Mouse (Mus musculus) right cerebral cortex, adult 2 months (tissue): ENCODE results near the gene Ehd4.

ENCODE experiments used
- DNase-seq, 2 experiments: peaks; one replicate each; pipeline ENCODE4 v3.0.0; 2021 to 2022; ENCODE audit warnings: low spot score in 2 of 2

Ehd4 gene

DNA sequence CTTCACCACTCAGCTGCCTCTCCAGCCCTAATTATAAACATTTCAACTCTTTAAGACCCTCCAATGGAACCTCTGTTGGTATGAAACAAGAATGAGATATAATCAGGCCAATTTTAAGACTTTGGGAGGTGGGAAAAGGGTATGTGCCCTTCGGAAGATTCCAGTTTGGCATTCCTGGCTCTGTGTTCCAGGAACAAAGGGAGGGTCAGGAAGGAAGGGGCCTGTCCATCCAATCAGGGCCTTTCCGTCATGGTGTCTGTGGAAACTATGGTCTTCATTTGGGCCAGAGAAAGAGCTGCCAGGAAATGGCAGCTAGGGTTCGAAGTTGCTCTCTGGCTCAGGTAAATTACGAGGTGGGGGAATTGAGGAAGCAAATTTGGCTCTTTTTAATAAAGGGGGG, 46.3 kb downstream of the Ehd4 start:
- no peak for DNase-seq

DNA sequence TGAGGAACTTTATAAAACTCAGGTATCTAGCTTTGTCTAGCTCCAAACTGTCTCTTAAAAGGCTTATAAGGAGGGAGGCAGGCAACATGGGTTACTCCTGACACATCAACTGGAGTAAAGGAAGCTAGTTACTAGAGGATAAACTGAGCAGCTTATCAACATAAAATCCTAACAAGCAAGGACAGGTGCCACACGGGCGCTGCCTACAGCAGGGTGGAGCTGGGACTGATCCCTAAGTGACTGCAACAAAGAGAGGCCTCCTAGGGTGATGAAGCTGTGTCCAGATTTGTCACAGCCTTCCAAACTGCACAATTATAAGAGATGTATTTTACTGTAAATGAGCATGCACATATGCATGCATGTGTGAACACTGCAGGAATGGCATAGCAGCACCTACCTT, 47.0 kb downstream of the Ehd4 start:
- no peak for DNase-seq

DNA sequence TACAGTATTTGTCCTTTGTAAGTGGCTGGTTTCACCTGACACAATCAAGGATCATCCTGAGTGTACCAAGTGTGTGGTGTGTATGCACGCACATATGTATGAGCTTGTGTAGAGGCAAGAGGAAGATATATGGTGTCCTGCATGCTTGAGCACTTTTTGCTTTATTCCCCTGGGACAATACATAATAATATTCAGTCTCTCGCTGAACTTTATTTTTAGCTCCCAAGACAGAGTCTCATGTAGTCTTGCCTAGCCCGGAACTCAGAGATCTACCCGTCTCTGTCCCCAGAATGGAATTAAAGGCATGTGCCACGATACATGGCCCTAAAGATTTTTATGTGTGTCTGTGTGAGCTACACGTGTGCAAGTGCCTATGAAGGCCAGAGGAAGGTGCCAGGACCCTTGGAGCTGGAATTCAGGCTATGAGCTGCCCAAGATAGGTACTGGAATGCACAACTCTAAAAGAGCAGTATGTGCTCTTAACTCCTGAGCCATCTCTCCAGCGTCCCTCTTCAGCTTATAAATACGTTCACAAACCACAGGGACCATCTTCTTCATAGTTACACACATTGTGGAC, 47.9 kb downstream of the Ehd4 start:
- DNase-seq: no peak

DNA sequence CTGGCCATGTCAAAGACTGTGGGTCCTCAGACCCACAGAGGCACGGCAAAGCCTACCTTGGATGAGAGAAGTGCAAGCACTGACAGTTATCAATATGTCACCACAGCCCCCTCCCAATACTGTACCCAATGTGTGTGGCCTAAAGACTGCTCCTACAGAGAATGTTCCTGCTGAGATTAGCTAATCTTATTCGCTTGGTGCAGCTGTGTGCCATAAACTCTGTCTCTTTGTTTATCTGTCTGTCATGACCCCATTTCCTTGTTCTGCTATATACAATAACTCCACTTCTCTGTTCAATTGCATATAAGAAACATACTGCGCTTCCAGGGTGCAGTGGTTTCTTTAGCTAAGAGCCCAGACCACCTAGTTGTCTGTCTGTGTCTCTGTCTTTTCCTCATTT, 48.5 kb downstream of the Ehd4 start:
- no peak for DNase-seq

DNA sequence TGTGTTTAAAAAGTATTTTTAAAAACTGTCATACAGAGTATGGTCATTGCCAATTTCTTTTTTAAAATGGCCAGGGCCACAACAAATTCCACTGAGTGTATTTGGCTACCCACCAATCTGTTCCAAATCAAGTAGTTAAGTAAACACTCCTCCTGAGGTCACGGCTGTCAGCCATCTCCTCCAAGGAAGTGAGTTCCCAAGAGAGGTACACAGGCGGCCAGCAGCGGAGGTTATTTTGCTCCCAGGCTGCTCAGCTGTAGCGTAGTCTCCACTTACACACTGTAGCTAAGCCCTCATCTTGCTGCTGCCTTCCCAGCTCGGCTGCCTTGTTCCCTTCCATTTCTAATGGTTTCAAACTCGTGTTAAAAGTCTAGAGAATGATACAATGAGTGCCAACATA, 51.5 kb downstream of the Ehd4 start:
- no peak for DNase-seq

DNA sequence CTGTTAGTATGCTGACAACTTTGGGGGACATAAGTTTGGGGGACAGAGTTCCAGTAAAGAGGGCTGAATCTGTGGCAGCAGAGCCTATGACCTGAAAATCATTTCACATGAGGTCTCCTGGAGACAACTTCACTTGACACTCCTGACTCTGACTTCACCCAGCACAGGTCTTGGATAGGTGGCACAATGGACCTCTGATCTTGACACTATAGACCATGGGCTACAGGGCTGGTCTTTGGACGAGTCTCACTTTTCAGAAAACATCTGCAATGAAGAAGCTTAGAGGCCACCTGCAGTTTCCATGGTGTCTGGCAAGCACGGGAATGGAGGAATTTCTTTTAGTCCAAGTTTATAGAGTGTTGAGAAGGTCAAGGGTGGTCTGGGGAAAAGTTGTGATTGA, 52.0 kb downstream of the Ehd4 start:
- DNase-seq: no peak

DNA sequence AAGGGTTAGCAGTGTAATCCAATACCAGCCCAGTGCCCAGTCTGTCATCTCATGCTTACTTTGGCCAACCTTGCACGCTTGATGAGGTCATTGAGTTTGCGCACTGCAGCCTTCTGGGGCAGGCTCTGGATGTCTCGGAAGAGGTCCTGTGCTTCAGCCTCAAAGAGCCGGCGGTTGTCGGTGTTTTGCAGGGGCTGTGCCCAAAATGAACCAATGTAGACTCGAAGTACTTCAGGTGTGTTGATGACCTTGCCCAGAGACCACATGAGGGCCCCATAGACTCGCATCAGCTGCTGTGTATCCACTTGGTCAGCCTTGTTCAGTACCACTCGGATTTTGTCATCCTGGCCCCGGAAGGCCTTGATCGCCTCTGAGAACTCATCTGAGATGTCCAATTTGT, 52.4 kb downstream of the Ehd4 start:
- no peak for DNase-seq

DNA sequence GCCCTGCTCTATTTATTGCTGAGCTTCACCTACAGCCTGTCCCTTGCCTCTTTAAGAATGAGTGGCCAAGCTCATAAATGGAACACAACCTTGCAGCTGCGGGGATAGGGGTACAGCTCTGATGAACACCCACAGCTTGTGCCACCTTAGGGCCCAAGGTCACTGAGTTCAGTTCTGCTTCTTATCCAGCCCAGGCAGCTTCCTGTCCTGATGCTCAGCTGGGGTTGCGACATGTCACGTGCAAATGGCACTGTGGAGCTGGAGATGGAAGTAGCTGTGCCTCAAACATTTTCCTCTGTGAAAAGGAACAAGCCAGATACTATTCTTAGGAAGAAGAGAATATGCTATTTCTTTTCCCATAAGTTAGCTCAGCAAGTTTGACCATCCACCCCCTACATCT, 54.5 kb downstream of the Ehd4 start:
- DNase-seq: no peak

DNA sequence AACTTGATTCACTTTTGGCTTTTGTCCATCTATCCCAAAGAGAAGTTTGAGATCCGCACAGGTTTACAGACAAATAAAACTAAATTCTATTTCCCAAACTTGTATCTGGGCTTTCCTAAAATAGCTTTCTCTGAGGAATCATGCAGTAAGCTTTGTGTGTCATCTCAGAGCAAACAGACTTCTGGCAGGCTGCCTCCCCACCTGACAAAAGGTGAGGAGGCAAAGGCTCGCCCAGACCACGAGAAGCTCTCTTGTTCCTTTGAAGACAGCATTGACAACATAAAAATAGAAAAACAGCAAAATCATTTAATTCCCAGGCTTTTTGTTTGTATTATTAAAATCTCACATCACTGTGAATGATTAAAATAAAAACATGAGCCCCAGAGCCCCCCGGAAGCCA, 55.1 kb downstream of the Ehd4 start:
- DNase-seq: no peak

DNA sequence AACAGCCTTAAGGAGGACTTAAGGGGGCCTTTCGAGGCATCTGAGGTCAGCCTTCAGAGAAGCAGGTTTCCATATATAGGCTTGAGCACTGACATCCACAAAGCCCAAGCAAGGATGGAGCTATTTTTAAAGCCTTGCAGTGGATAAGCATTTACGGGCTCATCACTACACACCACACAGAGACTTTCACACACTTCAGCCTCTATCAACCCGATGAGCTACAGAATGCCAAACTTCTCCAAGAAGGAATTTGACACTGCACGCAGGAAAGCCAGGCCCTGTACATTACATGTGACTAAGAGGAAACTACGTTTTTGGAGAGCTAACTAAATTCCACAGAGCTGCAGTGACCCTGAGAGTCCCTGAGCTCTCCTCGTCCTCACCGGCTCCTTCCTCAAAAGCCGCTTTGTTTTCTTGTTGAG, 55.6 kb downstream of the Ehd4 start:
- DNase-seq: no peak

DNA sequence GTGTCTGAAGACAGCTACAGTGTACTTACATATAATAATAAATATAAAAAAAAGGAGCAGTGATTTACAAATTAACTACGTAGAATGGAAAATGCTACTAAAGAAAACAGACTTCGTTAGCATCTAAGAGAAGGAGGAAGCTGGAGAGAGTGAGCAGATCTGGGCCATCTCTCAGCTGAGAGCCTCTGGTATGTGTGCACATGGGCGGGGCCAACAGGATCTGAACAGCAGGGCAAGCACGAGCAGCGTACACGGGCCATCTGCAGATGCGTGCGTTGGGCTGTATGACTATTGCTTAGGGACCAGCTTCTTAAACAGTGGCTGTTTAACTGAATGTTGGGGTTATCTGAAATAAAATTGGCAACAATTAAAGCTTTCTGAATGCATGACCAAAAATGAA, 56.5 kb downstream of the Ehd4 start:
- no peak for DNase-seq

DNA sequence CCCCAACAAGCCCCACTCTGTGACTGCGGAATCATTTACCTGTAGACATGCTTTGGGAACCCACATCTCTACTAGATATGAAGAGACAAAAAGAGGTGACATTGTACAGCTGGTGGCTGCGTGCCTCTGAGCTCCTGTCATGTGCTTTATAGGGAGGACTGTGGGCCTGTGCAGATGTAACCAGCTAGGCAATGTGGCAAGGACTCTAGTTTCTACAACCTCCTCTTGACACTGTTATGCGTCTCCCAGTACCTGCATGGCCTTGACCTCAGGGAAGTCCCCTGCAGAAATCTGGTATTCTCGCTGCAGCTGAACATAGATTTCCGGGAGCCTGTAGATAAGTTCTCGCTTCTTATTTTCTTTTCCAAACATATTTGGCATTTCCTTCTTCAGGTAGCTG, 57.7 kb downstream of the Ehd4 start:
- DNase-seq: no peak

DNA sequence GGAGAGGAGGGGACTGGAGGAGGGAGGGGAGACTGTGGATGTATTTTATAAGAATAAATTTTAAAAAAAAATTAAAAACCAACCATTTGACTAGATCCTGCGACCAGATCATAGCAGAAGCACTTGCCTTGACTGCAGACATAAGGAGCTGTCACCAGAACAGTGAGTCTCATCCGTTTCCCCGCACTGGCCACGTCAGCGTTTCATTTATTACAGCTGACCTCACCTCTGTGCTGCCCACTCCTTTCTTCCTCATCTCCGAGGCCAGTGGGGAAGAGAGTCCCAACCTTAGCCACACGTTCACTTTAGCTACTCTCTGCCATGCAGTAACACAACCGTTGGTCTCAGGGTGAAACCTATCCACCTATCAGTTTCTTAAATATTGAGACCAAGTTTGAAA, 58.2 kb downstream of the Ehd4 start:
- no peak for DNase-seq

DNA sequence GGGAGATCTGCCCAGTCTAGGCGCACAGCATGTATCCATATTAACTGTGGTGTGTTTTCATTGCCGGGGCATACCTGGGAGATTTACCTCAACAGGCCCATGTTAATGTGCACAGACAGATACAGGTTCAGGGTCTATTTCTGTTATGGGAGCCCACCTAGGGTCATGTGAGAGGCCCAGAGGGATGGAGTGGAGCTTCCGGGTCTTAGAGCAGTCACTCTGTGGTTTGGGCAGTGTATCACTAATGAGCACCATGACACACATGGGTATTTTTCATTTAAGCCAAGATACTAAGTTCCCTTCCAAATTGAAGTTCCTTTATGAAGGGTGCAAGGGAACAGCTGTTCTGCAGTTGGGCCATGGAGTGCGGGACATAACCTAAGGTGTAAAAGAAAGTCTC, 59.2 kb downstream of the Ehd4 start:
- DNase-seq: no peak

DNA sequence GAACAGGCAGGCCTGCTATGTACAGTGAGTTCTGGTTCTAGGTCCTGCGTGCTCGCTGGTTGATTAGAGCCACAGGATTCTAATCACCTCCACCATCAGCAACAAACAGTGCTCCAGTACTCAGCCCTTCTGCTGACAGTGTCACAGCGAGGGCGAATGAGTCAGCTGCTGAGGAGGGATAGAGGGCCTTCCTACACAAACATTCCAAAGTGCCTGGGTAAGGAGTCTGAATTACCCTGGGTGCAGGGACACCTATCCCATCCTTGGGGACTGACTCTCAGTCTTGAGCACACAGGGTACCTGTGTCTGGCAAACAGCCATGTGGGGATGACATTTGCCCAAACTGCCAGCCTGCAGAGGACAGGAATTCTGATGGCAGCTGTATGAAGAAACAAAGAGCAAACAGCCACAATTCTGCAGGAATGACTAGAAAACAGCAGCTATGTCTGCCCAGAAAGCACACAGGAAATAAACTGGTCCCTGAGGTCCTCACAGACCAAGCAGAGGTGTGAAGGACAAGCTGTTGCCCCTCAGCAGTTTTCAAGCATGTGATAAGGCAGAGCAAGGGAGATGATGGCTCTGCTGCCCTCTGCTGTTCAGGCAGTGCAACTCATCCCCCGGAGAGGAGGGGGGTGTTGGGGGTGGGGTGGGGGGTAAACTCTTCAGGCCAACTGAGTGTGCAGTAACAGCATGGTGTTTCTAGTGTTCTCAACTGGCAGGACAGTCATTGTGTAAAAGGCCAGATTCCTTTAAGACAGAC, 60.6 kb downstream of the Ehd4 start:
- peak in 1 of 2 experiments; percentile 42 for DNase-seq

DNA sequence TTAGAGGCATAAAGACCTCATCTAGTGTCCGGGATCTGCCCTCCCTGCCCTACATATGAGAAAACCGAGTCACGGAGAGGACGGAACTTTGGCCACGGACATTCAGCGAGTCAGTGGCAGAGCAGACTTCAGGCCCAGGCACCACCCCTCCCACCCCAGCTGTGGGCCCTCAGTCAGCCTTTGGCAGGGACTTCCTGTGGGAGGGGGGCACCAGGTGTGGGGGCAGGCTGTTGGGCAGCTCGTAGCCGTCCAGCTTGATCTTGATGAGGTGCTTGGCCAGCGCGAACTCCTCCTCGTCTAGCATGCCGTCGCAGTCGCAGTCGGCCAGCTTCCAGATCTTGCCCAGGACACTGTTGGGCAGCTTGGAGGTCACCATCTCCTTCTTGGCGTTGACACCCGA, 63.4 kb downstream of the Ehd4 start:
- no peak for DNase-seq

DNA sequence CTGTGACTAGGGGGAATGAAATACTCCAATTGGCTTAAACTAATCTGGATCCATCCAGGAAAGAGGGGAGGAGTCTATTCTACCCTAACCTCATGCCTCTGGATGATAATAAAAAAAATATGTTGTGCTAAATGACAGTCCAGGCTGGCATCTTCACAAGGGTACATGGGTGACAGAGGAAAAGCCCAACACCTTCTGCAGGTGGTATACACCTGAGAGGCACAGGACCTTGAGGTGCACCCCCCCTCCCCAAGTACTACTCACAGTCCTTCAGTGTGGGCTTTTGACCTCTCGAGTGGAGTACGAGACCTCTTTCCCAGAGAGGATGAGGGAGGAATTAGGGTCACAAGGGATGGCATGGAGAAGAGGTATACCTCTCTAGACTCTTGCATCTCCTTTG, 66.5 kb downstream of the Ehd4 start:
- DNase-seq: no peak

DNA sequence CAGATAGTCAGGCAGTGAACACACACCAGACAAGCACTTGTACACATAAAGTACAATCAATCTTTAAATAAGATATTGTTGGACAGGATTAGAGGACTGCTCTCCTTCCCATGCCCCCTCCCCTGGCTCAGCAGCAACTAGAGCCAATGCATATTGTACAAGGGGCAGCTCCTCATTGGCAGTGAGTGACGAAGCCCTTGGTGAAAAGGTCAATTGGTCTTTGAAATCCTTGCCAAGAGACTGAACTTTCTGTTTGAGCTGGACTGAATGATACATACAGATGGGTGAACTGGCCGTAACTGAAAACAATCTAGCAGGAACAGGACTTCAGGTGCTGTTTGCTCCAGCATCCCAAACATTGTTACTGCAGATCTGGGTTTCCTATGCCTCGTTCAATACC, 67.0 kb downstream of the Ehd4 start:
- DNase-seq: no peak

DNA sequence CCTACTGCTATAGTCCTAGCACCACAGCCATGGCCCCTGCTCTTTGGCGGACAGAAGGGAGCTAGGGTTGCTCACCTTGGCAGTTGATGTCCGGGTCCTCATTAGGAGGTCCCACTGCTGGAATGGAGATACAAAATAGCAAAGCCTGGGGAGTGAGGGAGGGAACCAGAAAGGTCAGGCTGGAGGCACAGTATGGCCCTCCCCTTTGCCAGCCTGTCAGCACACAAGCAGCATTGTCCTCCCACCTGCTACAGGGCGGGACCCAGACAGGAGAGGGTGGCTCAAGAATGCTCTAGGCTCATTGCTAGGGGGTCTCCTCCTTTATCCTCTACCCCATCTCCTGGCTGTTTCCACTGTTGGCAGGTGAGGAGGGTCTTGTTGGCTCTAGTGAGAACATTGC, 68.4 kb downstream of the Ehd4 start:
- no peak for DNase-seq

DNA sequence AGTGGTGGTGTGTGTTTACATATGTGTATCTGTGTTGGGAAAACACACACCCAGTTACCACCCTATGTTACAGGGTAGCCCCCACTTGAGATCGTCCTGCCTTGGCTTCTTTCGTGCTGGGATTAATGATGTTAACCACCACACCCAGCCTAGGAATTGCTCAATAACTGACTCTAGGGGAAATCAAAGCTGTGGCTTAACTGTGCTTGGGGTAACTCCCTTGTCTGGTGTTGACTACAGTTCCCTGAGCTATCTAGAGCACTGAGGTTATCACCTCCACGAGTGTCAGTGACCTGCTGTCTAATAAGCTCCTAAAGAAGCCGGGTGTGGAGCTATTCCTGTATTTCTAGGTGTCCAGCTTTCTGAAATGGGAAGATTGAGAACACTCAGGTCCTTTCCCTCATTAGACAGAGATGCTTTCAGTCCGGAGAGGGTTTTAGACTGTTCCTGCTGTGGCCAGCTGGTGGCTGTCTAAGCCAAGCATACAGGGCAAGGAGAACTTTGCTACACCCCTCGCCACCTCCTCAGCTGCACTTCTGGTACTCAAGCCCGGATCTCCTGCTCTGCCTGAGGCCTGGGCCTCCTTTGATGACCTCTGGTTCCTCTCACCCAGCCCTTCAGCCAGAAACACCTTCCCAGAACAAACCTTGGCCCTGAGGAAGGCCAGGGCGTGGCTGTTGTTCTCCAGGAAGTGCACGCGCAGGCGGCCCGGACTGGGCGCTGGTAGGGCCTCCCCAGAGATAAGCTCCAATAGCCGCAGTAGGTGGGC, 69.6 kb downstream of the Ehd4 start:
- no peak for DNase-seq

DNA sequence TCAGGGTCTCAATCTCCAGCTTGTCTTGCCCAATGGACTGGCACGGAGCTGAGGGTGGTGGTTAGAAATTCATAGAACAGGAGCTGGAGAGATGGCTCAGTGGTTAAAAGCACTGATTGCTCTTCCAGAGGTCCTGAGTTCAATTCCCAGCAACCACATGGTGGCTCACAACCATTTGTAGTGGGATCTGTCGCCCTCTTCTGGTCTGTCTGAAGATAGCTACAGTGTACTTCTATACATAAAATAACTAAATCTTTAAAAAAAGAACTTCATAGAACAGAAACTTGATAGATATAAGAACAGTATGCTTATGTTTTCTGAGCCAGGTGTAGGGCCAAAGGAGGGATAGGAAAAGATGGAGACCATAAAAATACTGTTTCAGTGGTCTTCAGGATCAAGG, 72.0 kb downstream of the Ehd4 start:
- no peak for DNase-seq

DNA sequence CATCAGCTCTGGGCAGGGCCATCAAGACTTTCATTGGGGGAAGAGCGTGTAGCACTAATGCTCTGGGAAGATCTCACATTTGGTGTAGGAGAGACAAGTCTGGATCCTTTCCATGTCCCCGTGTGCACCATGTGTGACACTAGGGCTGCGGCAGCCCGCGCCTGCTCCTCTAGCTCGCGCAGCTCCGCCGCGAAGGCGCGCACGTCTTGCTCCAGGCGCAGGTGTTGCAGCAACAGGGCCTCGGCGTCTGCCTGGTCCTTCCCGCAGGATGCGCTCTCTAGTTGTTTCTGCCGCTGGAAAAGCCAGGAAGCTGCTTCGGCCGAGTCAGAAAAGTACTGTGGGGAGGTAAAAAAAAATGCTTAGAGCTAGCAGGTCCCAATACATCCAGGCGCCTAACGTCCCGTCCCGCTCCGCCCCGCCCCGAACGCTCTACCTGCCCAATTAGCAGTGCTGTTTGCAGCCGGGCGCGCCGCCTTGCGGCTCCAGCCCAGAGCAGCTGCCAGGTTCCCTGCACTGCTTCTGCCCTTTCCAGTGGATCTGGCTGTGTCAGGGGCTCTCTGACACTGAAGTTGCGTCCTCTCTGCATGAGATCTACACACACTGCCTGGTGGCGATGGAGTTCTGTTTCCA, 78.2 kb downstream of the Ehd4 start:
- DNase-seq: peak in 1 of 2 experiments; percentile 62

DNA sequence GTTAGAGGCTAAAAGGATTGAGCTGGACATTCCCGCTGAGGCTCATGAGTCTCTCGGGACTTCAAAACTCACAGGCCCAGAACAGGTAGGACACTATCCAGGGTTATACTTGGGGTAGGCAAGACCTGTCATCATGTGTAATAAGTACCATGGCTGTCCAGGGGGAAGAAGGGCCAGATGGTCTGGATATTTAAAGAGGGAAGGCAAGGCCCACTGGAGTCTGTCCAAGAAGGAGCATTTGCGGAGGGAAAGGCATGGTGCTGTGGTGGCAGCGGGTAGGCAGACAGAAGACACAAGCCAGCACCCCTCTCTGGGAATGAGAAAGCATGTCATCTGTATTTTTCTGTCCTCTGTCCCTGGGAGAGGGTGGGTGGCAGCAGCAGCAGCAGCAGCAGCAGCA, 80.3 kb downstream of the Ehd4 start:
- DNase-seq: no peak
